Mouse (Mus musculus) lung, embryonic 15.5 days (tissue): ENCODE measurements around the gene Lrp8. TPM values are rescaled to one million over a fixed set of nuclear protein-coding genes. Genes with fewer than 3 reads are reported as not detected.

Experiments used
- ATAC-seq: fragments of 200-750 bp; cut with Nextera tagmentation; 2 replicates; pipeline ENCODE4 v1.8.0; 2017; ENCODE audit warnings: moderate number of reproducible peaks, borderline replicate concordance; ENCODE audit not compliant: low FRiP score, low TSS enrichment; ENCODE audit errors: extremely low read depth
- H3K27ac ChIP-seq: fragments of 300-500 bp; sonication (generic); 2 replicates; pipeline ENCODE4 v1.5.1; 2015; ENCODE audit warnings: moderate library complexity, mild to moderate bottlenecking, inconsistent platforms
- H3K27me3 ChIP-seq: fragments of 300-500 bp; sonication (generic); 2 replicates; pipeline ENCODE4 v1.6.1; 2015; ENCODE audit warnings: inconsistent platforms
- H3K36me3 ChIP-seq: fragments of 300-500 bp; sonication (generic); 2 replicates; pipeline ENCODE4 v1.6.1; 2015; ENCODE audit warnings: inconsistent platforms
- H3K4me1 ChIP-seq: fragments of 300-500 bp; sonication (generic); 2 replicates; pipeline ENCODE4 v1.6.1; 2015; ENCODE audit warnings: inconsistent platforms
- H3K4me2 ChIP-seq: fragments of 300-500 bp; sonication (generic); 2 replicates; pipeline ENCODE4 v1.6.1; 2015; ENCODE audit warnings: inconsistent platforms, mild to moderate bottlenecking, moderate library complexity
- H3K4me3 ChIP-seq: fragments of 300-500 bp; sonication (generic); 2 replicates; pipeline ENCODE4 v1.5.1; 2015; ENCODE audit warnings: mild to moderate bottlenecking, inconsistent platforms
- H3K9ac ChIP-seq: fragments of 300-500 bp; sonication (generic); 2 replicates; pipeline ENCODE4 v1.6.1; 2015; ENCODE audit warnings: inconsistent platforms
- H3K9me3 ChIP-seq: fragments of 300-500 bp; sonication (generic); 2 replicates; pipeline ENCODE4 v1.6.1; 2016; ENCODE audit warnings: inconsistent platforms
- WGBS: fragments of 180-500 bp; shearing (Covaris S2); methylation state at CpG from one replicate; pipeline ENCODE4 v1.1.7; 2015; 5-methylcytosine and 5-hydroxymethylcytosine counted together
- polyA plus RNA-seq: library from polyadenylated mRNA; unstranded; fragments of >200 nt; fragmentation: Nextera tagmentation; extraction: Ambion mirVana; gene quantifications from 2 replicates; pipeline ENCODE4 v1.2.1, GENCODE M21; 2015

Lrp8 gene
- polyA plus RNA-seq, 1 experiment from 2014 or later: 1.2 TPM

- 38% methylated on average over 10 of the region's 10 CpGs for WGBS
- Histone ChIP-seq H3K4me2 (no peak overlapping the region), H3K27me3 (no peaks in the 10 kb centered on the region), H3K27ac (no peak overlapping the region), H3K9me3 (no peaks in the 10 kb centered on the region), H3K4me1 (no peaks in the 10 kb centered on the region), H3K4me3 (no peak overlapping the region), H3K9ac (no peak overlapping the region), H3K36me3 (no peaks in the 10 kb centered on the region)
- ATAC-seq: no peak
These were observed 9.8 kb downstream of the Lrp8 start for GRCm38 (mm10) chr4:107811716-107812330.

GRCm38 (mm10) chr4:107812336-107812735 lies 10.3 kb downstream of the Lrp8 start:
- WGBS: 80% methylated on average over 6 of the region's 6 CpGs
- Histone ChIP-seq H3K4me2 (no peak overlapping the region), H3K4me1 (no peaks in the 10 kb centered on the region), H3K9me3 (no peaks in the 10 kb centered on the region), H3K36me3 (no peaks in the 10 kb centered on the region), H3K4me3 (no peak overlapping the region), H3K27ac (no peak overlapping the region), H3K27me3 (no peaks in the 10 kb centered on the region), H3K9ac (no peak overlapping the region)
- no peak for ATAC-seq

DNA sequence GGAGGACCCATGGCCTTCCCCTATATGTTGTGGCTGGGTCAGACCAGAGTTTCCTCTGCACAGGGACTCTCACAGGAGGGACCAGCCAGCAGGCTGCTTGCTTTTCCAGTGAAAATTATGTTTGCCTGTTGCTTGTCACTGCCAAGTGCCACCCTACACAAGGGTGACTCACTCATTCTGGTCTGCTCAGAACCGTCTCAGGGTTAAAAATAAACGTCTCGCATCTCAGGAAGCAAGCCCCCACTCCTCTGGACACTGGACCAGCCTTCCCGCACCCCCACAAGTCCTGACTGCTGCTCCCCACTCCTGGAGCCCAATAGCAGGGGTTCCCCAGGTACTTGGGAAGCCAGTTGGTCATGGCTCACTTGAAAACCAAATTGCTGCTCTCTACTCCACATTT lies 14.4 kb downstream of the Lrp8 start:
- Histone ChIP-seq H3K9ac (no peak overlapping the region), H3K4me1 (peaks cover 16% of the 10 kb centered on the region), H3K4me2 (no peak overlapping the region), H3K27me3 (no peaks in the 10 kb centered on the region), H3K9me3 (no peaks in the 10 kb centered on the region), H3K27ac (no peak overlapping the region), H3K36me3 (no peaks in the 10 kb centered on the region), H3K4me3 (no peak overlapping the region)
- ATAC-seq: no peak
- WGBS: 53% methylated on average over 4 of the region's 4 CpGs

GRCm38 (mm10) chr4:107817463-107817862 lies 15.4 kb downstream of the Lrp8 start:
- H3K36me3 ChIP-seq: no peaks in the 10 kb centered on the region
- H3K27me3 ChIP-seq: no peaks in the 10 kb centered on the region
- H3K27ac ChIP-seq: no peak overlapping the region
- H3K9me3 ChIP-seq: no peaks in the 10 kb centered on the region
- H3K4me2 ChIP-seq: no peak overlapping the region
- ATAC-seq: peak; percentile 50; the same call in 1 of the 2 replicates
- WGBS: 30% methylated on average over 6 of the region's 6 CpGs
- H3K9ac ChIP-seq: no peak overlapping the region
- H3K4me1 ChIP-seq: peaks cover 16% of the 10 kb centered on the region
- H3K4me3 ChIP-seq: no peak overlapping the region

DNA sequence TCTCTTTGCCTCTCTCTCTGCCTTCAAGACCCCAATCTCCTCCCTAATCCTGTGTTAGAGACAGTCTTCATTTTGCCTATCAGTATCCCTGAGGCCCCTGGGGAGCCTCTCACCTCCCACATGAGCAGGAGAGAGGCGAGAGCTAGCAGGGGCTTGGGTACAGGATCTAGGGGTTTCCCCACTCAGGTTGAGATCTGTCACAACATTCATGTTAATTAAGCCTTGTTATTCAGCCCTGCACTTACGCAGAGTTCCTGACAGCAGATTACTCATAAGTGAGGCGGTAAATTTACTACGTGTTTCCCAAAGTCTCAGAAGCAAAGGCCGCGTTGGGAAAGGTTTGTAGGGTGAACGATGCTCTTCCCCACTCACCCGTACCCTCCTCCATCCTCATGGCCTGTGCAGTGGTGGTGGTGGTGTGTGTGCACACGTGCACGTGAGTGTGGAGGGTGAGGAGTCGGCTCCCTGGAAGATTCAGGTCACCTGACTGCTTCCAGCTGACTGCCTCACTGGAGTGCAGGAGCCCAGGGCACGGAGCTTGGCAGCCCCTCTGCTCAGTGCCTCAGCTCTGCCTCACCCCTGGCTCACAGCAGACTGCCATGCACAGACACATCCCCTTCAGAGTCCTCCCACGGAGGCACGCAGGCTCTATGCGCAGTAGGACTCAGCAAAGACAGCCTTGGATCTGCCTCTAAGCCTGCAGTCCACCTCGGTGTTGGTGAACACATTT lies 18.1 kb downstream of the Lrp8 start:
- Histone ChIP-seq H3K27me3 (no peaks in the 10 kb centered on the region), H3K4me3 (no peak overlapping the region), H3K4me1 (peaks cover 19% of the 10 kb centered on the region), H3K9ac (no peak overlapping the region), H3K9me3 (no peaks in the 10 kb centered on the region), H3K4me2 (no peak overlapping the region), H3K27ac (no peak overlapping the region), H3K36me3 (no peaks in the 10 kb centered on the region)
- 0 out of 2 replicates have a peak, but pooled peaks have one; percentile 33 for ATAC-seq
- WGBS: 67% methylated on average over 16 of the region's 16 CpGs

DNA sequence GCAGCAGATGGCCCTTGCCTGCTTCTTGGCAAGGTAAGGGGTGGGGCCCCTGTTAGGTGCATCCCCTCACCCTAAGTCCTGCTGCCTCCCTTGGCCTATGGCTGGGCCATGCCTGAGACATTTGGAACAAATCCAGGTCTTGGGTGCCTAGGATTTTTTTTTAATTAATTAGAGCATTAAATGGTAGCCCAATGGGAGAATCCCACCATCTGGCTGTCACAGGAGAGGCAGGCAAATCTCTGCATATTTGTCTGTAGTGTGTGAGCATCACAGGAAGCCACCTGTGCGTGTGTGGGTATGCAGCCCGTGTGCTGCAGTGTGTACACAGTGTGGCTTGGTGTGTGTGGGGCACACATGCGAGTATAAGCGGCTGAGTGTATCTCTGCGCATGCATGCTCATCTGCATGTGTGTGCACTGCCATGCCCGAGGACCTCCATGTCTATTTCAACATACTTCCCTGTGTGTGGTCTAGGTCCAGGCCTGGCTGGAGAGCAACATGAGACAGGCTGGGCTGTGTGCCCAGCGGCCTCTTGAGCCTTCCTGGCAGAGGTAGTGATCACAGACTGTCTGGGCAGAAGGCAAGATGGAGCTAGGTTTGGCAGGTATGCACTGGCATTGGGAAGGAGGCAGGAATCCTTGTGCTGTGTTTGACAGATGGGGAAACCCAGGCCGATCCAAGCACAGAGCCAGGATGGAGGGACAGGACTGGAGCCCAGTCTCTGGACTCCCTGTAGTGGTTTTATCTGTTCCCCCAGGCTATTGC lies 19.0 kb downstream of the Lrp8 start:
- no peaks in the 10 kb centered on the region for H3K9me3 ChIP-seq
- no peaks in the 10 kb centered on the region for H3K27me3 ChIP-seq
- H3K4me3 ChIP-seq: no peak overlapping the region
- 66% methylated on average over 8 of the region's 8 CpGs for WGBS
- no peaks in the 10 kb centered on the region for H3K36me3 ChIP-seq
- ATAC-seq: no peak
- no peak overlapping the region for H3K9ac ChIP-seq
- H3K4me2 ChIP-seq: no peak overlapping the region
- H3K27ac ChIP-seq: no peak overlapping the region
- H3K4me1 ChIP-seq: peaks cover 19% of the 10 kb centered on the region

DNA sequence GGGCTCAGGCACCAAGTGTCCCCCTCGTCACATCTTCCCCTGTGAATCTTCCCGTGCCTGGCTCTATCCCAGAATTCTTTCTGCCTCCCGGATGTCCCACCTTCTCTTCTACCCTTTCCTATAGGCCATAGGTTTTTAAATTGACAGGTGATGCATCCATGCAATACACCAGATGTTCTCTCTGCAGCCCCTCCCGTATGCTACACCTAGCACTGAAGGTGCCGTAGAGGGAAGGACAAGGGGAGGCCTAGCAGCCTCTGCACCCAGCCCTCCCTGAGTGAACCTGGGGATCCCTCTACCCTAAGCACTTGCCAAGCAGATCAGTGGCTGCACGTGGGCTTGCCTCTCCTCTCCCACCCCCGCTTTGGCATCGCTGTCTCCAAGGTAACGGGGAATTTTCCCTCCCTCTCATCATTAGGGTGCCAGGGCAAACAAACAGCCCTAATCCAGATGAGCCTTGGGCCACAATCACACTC lies 20.9 kb downstream of the Lrp8 start:
- H3K9me3 ChIP-seq: no peaks in the 10 kb centered on the region
- no peaks in the 10 kb centered on the region for H3K36me3 ChIP-seq
- H3K9ac ChIP-seq: no peak overlapping the region
- no peak for ATAC-seq
- H3K4me1 ChIP-seq: peaks cover 15% of the 10 kb centered on the region
- H3K27me3 ChIP-seq: no peaks in the 10 kb centered on the region
- WGBS: 51% methylated on average over 9 of the region's 9 CpGs
- H3K27ac ChIP-seq: no peak overlapping the region
- no peak overlapping the region for H3K4me3 ChIP-seq
- no peak overlapping the region for H3K4me2 ChIP-seq

DNA sequence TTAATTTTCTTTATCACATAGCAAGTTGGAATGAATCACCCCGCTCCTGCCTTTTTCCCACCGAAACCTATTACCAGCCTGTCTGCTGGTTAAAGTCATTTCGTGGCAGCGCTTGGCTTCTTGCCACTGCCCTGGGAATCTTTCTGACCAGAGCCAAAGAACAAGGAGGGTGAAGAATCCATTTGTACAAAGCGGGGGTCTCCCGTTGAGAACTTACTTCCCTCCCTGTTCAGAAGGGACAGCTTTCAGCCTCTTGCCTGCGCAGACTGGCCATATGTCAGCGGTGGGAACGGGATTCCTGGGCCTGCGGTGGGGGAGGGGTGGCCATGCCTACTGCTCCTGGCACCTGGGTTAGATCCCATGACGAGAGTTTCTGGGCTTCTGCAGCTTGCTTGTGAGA lies 21.4 kb downstream of the Lrp8 start:
- WGBS: 45% methylated on average over 11 of the region's 11 CpGs
- H3K36me3 ChIP-seq: no peaks in the 10 kb centered on the region
- no peak overlapping the region for H3K4me2 ChIP-seq
- H3K27me3 ChIP-seq: no peaks in the 10 kb centered on the region
- no peak overlapping the region for H3K27ac ChIP-seq
- no peaks in the 10 kb centered on the region for H3K9me3 ChIP-seq
- H3K4me3 ChIP-seq: no peak overlapping the region
- H3K4me1 ChIP-seq: peaks cover 16% of the 10 kb centered on the region
- H3K9ac ChIP-seq: no peak overlapping the region
- ATAC-seq: no peak

GRCm38 (mm10) chr4:107828727-107829218 lies 26.7 kb downstream of the Lrp8 start:
- Histone ChIP-seq H3K9me3 (no peaks in the 10 kb centered on the region), H3K4me3 (no peak overlapping the region), H3K36me3 (no peaks in the 10 kb centered on the region), H3K4me2 (no peak overlapping the region), H3K27ac (no peak overlapping the region), H3K4me1 (peaks cover 10% of the 10 kb centered on the region), H3K27me3 (no peaks in the 10 kb centered on the region), H3K9ac (no peak overlapping the region)
- no peak for ATAC-seq
- WGBS: 24% methylated on average over 10 of the region's 10 CpGs

DNA sequence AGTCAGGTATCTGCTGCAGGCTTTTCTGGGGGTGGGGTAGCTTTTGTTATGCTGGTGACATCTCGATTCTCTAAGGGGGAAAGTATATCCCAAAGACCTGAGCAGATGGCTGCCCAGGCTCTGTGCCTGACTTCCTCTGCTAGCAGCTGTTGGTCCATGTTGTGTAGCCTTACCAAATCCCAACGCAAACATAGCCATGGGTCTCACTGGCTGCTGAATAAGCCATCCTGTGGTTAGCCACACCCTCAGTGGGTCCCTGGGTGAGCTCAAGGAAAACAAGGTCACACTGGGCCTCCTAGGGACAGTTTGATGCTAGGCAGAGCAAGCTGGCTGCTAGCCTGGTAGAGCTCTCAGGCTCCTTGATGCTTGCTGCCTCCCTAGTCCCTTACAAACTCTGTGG lies 27.6 kb downstream of the Lrp8 start:
- H3K9ac ChIP-seq: no peak overlapping the region

DNA sequence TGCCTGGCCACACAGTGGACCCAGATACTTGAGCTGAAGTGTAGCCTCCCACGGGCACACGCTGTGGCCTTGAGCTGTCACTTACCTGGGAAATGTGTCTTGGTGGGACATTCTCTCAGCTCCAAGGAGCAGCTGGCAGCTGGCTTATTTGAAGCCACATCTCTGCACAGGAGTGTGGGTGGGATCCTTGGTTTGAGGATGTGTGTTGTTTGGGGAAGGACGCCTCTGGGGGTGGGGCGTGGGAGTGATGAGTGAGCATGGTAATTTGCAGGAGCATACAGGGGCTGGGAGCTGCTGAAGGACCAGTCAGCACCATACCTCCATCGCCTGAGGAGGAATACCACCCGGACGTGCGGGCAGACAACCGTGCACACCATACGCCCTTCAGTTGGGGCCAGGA lies 28.1 kb downstream of the Lrp8 start:
- Histone ChIP-seq H3K27ac (no peak overlapping the region), H3K4me3 (no peak overlapping the region), H3K27me3 (no peaks in the 10 kb centered on the region), H3K4me1 (peaks cover 10% of the 10 kb centered on the region), H3K9ac (no peak overlapping the region), H3K4me2 (no peak overlapping the region), H3K36me3 (no peaks in the 10 kb centered on the region), H3K9me3 (no peaks in the 10 kb centered on the region)
- no peak for ATAC-seq
- 63% methylated on average over 10 of the region's 10 CpGs for WGBS

More for the DNA sequence above, 27.6 kb downstream of the Lrp8 start:
- Histone ChIP-seq H3K4me1 (peaks cover 10% of the 10 kb centered on the region), H3K27me3 (no peaks in the 10 kb centered on the region), H3K4me3 (no peak overlapping the region), H3K36me3 (no peaks in the 10 kb centered on the region), H3K4me2 (no peak overlapping the region), H3K9me3 (no peaks in the 10 kb centered on the region), H3K27ac (no peak overlapping the region)
- no peak for ATAC-seq
- 64% methylated on average over 2 of the region's 2 CpGs for WGBS

DNA sequence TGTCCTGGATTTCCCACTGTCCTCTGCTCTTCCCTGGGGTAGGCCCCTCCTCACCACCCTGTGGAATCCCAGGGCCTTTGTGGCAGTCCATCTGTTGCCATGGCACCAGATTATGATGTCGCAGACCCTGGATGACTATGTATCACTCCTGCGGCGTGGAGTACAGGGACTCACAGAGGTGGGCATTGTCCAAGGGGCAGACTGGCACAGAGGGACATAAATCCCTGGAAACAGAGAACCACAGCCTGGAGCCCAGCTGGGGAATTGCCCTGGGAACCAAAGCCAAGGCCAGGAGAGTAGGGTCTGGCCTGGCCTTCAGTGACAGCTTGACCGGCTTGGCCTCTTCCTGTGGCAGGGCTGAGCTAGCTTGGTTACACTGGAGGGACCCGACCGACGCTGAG lies 28.8 kb downstream of the Lrp8 start:
- Histone ChIP-seq H3K27ac (no peak overlapping the region), H3K9ac (no peak overlapping the region), H3K4me2 (no peak overlapping the region), H3K27me3 (no peaks in the 10 kb centered on the region), H3K4me1 (peaks cover 10% of the 10 kb centered on the region), H3K4me3 (no peak overlapping the region), H3K9me3 (no peaks in the 10 kb centered on the region), H3K36me3 (no peaks in the 10 kb centered on the region)
- ATAC-seq: no peak
- 69% methylated on average over 7 of the region's 7 CpGs for WGBS
